Mouse (Mus musculus): Measurements from ENCODE around the gene C8a. TPM values are rescaled to one million over a fixed set of nuclear protein-coding genes. Genes with fewer than 3 reads are reported as not detected.

Gene C8a
- polyA plus RNA-seq, 1 experiment from 2014 or later, result not detected

DNA sequence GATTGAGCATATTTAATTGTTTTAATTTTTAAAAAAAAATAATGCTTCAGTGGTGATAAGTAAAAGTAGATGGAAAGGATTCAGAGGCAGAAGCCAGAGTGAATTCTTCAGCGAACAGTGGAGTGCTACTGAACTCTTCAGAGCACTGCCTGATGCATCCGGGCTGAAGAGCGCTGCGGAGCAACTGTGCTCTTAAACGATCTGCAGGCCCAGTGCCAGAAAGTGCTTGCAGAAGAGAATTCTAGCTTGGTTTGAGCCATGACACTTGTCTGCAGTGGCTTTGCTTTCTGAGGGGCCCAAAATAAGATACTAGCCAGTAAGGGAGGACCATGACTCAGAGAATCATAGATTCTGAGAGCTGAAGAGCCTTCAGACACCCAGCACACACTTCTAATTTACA, 47.3 kb downstream of the C8a start:
- no peaks in the 10 kb centered on the region for H3K4me1 ChIP-seq (replicated peaks; ENCODE audit: control insufficient read depth, insufficient read depth, low read length)
- H3K27me3 ChIP-seq (ENCODE audit: control insufficient read depth, insufficient read depth, low read length), result no peaks in the 10 kb centered on the region
- H3K27ac ChIP-seq (ENCODE audit: low read depth, low read length), result no peak overlapping the region
- 89% methylated on average over 5 of the region's 5 CpGs for WGBS
- DNase-seq (ENCODE audit: low spot score) (peak; percentile 13), ATAC-seq (replicated peaks; ENCODE audit: low FRiP score) (no peak)
- no peak overlapping the region for H3K9ac ChIP-seq (ENCODE audit: low read length)
- H3K4me2 ChIP-seq (ENCODE audit: low read depth, low read length, severe bottlenecking), result no peak overlapping the region
- no peaks in the 10 kb centered on the region for H3K9me3 ChIP-seq (ENCODE audit: control insufficient read depth, low read length)
- no peaks in the 10 kb centered on the region for H3K36me3 ChIP-seq (ENCODE audit: control insufficient read depth, insufficient read depth, low read length)
- no peak overlapping the region for H3K4me3 ChIP-seq (ENCODE audit: low read depth, low read length)

DNA sequence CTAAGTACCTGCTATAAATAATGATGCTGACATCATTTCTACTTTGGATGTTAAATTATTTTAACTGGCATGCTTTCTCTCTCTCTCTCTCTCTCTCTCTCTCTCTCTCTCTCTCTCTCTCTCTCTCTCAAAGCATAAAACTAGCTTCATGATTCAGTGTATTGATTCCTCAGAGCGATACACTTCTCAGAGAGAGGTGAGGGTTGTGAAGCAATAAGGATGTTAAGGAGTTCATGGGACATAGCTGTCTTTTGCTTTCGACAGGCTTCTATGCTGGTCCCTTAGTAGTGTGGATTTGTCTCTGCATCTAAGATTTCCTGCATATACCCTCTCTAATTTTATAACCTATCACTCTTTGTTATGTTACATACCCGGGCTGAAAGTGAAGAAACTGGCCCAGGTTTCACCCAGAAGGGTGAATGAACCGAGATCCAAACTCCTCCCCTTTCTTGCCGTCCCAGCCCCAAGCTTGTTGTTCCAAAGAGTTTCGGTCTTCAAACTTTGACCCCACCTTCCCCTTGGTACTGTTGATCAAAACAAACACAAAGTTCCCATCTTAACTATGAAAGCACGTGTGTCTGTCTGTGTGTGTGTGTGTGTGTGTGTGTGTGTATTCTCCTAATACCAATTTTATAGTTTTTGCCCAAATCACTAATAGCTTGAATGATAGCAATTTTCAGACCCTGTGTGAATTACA, 51.7 kb downstream of the C8a start:
- ATAC-seq (replicated peaks; ENCODE audit: low FRiP score), result no peak
- 81% methylated on average over 7 of the region's 7 CpGs for WGBS
- H3K27ac ChIP-seq (ENCODE audit: low read depth, low read length), result no peak overlapping the region
- H3K4me1 ChIP-seq (replicated peaks; ENCODE audit: control insufficient read depth, insufficient read depth, low read length), result no peaks in the 10 kb centered on the region
- no peak overlapping the region for H3K4me3 ChIP-seq (ENCODE audit: low read depth, low read length)
- H3K4me2 ChIP-seq (ENCODE audit: low read depth, low read length, severe bottlenecking), result no peak overlapping the region
- no peaks in the 10 kb centered on the region for H3K9me3 ChIP-seq (ENCODE audit: control insufficient read depth, low read length)
- H3K9ac ChIP-seq (ENCODE audit: low read length), result no peak overlapping the region
- H3K27me3 ChIP-seq (ENCODE audit: control insufficient read depth, insufficient read depth, low read length), result no peaks in the 10 kb centered on the region
- peak; percentile 23 for DNase-seq (ENCODE audit: low spot score)
- no peaks in the 10 kb centered on the region for H3K36me3 ChIP-seq (ENCODE audit: control insufficient read depth, insufficient read depth, low read length)

- H3K9ac ChIP-seq (ENCODE audit: low read length), result no peak overlapping the region
- 84% methylated on average over 4 of the region's 4 CpGs for WGBS
Observed at GRCm38 (mm10) chr4:104823597-104824101, 52.5 kb downstream of the C8a start.

GRCm38 (mm10) chr4:104819891-104820290, 56.3 kb downstream of the C8a start:
- Histone ChIP-seq H3K27ac (ENCODE audit: low read depth, low read length) (no peak overlapping the region), H3K36me3 (ENCODE audit: control insufficient read depth, insufficient read depth, low read length) (no peaks in the 10 kb centered on the region), H3K4me3 (ENCODE audit: low read depth, low read length) (no peak overlapping the region), H3K4me1 (replicated peaks; ENCODE audit: control insufficient read depth, insufficient read depth, low read length) (no peaks in the 10 kb centered on the region), H3K4me2 (ENCODE audit: low read depth, low read length, severe bottlenecking) (no peak overlapping the region), H3K9ac (ENCODE audit: low read length) (no peak overlapping the region), H3K9me3 (ENCODE audit: control insufficient read depth, low read length) (no peaks in the 10 kb centered on the region), H3K27me3 (ENCODE audit: control insufficient read depth, insufficient read depth, low read length) (no peaks in the 10 kb centered on the region)
- 69% methylated on average over 4 of the region's 4 CpGs for WGBS
- peak; percentile 11 for DNase-seq (ENCODE audit: low spot score)
- ATAC-seq (replicated peaks; ENCODE audit: low FRiP score), result no peak

More at GRCm38 (mm10) chr4:104823597-104824101, 52.5 kb downstream of the C8a start:
- DNase-seq (ENCODE audit: low spot score) (peak; percentile 19), ATAC-seq (replicated peaks; ENCODE audit: low FRiP score) (no peak)
- Histone ChIP-seq H3K9me3 (ENCODE audit: control insufficient read depth, low read length) (no peaks in the 10 kb centered on the region), H3K36me3 (ENCODE audit: control insufficient read depth, insufficient read depth, low read length) (no peaks in the 10 kb centered on the region), H3K27ac (ENCODE audit: low read depth, low read length) (no peak overlapping the region), H3K4me2 (ENCODE audit: low read depth, low read length, severe bottlenecking) (no peak overlapping the region), H3K4me3 (ENCODE audit: low read depth, low read length) (no peak overlapping the region), H3K4me1 (replicated peaks; ENCODE audit: control insufficient read depth, insufficient read depth, low read length) (no peaks in the 10 kb centered on the region), H3K27me3 (ENCODE audit: control insufficient read depth, insufficient read depth, low read length) (no peaks in the 10 kb centered on the region)

DNA sequence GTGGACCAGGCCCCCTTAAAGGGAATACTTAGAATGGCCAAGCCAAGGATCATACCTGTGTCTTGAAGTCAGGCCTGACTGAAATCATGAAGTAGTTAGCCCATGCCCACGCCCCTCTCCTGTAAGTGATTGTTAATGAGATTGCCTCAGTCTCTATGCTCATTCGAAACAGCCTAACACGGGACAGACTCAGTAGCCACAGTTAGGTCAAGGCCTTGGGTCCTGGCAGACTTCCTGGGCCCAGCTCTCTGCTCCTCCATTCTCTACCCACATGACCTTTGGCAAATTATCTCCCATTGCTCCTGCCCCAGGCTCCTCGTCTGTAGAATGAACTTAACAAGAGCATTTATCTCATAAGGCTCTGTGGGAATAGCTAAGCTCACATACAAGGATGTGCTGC, 57.2 kb downstream of the C8a start:
- H3K4me3 ChIP-seq (ENCODE audit: low read depth, low read length), result no peak overlapping the region
- H3K9ac ChIP-seq (ENCODE audit: low read length), result no peak overlapping the region
- peak; percentile 40 for DNase-seq (ENCODE audit: low spot score)
- H3K4me1 ChIP-seq (replicated peaks; ENCODE audit: control insufficient read depth, insufficient read depth, low read length), result no peaks in the 10 kb centered on the region
- no peak overlapping the region for H3K4me2 ChIP-seq (ENCODE audit: low read depth, low read length, severe bottlenecking)
- H3K9me3 ChIP-seq (ENCODE audit: control insufficient read depth, low read length), result no peaks in the 10 kb centered on the region
- 55% methylated on average over 4 of the region's 4 CpGs for WGBS
- no peaks in the 10 kb centered on the region for H3K27me3 ChIP-seq (ENCODE audit: control insufficient read depth, insufficient read depth, low read length)
- no peak for ATAC-seq (replicated peaks; ENCODE audit: low FRiP score)
- H3K36me3 ChIP-seq (ENCODE audit: control insufficient read depth, insufficient read depth, low read length), result no peaks in the 10 kb centered on the region
- H3K27ac ChIP-seq (ENCODE audit: low read depth, low read length), result no peak overlapping the region

DNA sequence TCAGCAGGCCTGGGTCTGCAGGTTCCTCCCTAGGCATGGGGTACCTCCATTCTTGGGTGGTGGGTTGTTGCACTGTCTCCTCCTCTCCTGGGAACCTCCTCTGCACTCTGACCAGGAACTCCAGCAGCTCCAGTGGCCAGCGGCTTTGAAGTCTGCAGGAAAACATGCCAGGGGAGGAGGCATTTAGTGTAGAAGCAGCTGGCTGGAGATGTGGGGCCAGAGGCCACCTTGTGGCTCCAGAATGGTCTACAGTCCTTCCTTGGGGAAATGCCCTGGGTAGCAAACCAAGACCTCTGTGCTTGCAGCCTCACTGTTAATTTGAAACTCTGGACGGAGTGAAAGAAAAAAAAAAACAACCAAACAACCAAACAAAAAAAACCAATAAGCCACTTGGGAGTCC, 58.7 kb downstream of the C8a start:
- Histone ChIP-seq H3K27ac (ENCODE audit: low read depth, low read length) (no peak overlapping the region), H3K9me3 (ENCODE audit: control insufficient read depth, low read length) (no peaks in the 10 kb centered on the region), H3K9ac (ENCODE audit: low read length) (no peak overlapping the region), H3K4me3 (ENCODE audit: low read depth, low read length) (no peak overlapping the region), H3K4me1 (replicated peaks; ENCODE audit: control insufficient read depth, insufficient read depth, low read length) (no peaks in the 10 kb centered on the region), H3K27me3 (ENCODE audit: control insufficient read depth, insufficient read depth, low read length) (no peaks in the 10 kb centered on the region), H3K36me3 (ENCODE audit: control insufficient read depth, insufficient read depth, low read length) (no peaks in the 10 kb centered on the region), H3K4me2 (ENCODE audit: low read depth, low read length, severe bottlenecking) (no peak overlapping the region)
- ATAC-seq (replicated peaks; ENCODE audit: low FRiP score), result no peak
- WGBS, result 73% methylated on average over 2 of the region's 2 CpGs
- DNase-seq (ENCODE audit: low spot score), result peak; percentile 38

- H3K9me3 ChIP-seq (ENCODE audit: control insufficient read depth, low read length), result no peaks in the 10 kb centered on the region
- no peaks in the 10 kb centered on the region for H3K4me1 ChIP-seq (replicated peaks; ENCODE audit: control insufficient read depth, insufficient read depth, low read length)
- DNase-seq (ENCODE audit: low spot score) (peak; percentile 7), ATAC-seq (replicated peaks; ENCODE audit: low FRiP score) (no peak)
- no peak overlapping the region for H3K4me3 ChIP-seq (ENCODE audit: low read depth, low read length)
- H3K4me2 ChIP-seq (ENCODE audit: low read depth, low read length, severe bottlenecking), result no peak overlapping the region
- H3K9ac ChIP-seq (ENCODE audit: low read length), result no peak overlapping the region
- whole genome bisulfite sequencing, result 89% methylated on average over 4 of the region's 4 CpGs
- H3K27ac ChIP-seq (ENCODE audit: low read depth, low read length), result no peak overlapping the region
- H3K27me3 ChIP-seq (ENCODE audit: control insufficient read depth, insufficient read depth, low read length), result no peaks in the 10 kb centered on the region
- H3K36me3 ChIP-seq (ENCODE audit: control insufficient read depth, insufficient read depth, low read length), result no peaks in the 10 kb centered on the region
Observed at GRCm38 (mm10) chr4:104816519-104817232, 59.5 kb downstream of the C8a start.

GRCm38 (mm10) chr4:104813617-104814016, 62.6 kb downstream of the C8a start:
- DNase-seq (ENCODE audit: low spot score) (no peak), ATAC-seq (replicated peaks; ENCODE audit: low FRiP score) (no peak)
- Histone ChIP-seq H3K27me3 (ENCODE audit: control insufficient read depth, insufficient read depth, low read length) (no peaks in the 10 kb centered on the region), H3K27ac (ENCODE audit: low read depth, low read length) (no peak overlapping the region), H3K4me3 (ENCODE audit: low read depth, low read length) (no peak overlapping the region), H3K9ac (ENCODE audit: low read length) (no peak overlapping the region), H3K4me1 (replicated peaks; ENCODE audit: control insufficient read depth, insufficient read depth, low read length) (no peaks in the 10 kb centered on the region), H3K9me3 (ENCODE audit: control insufficient read depth, low read length) (no peaks in the 10 kb centered on the region), H3K4me2 (ENCODE audit: low read depth, low read length, severe bottlenecking) (no peak overlapping the region), H3K36me3 (ENCODE audit: control insufficient read depth, insufficient read depth, low read length) (no peaks in the 10 kb centered on the region)
- WGBS, result 75% methylated on average over 2 of the region's 2 CpGs
